8 mouse cellular contexts compared by ENCODE assay signal in the genomic region with DNA sequence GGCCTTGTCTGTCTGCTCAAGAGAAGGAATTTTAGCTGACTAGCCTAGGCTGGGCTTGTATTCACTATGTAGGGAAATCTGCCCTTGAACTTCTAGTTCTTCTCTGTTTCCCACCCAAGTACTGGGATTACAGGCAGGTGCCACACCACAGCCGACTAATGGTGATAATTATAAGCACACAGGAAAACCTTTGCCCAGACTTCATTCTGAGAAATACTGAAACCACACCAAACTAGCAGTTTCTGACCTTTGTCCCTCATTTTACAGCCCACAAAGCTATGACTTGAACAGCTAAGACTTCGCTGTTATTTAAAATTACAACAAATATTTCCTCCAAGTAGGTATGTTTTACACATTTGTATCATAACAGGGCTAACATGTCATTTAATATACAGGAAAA.
DNase-seq lines count a peak whose midpoint lies in the region; ATAC-seq and TF ChIP-seq lines count a peak whose summit lies in the region.

No protein-coding gene starts in this region.

- H3K4me2 ChIP-seq in hindbrain, embryonic 12.5 days (replicated peaks) = peak overlapping the region; percentile 80
- H3K4me2 ChIP-seq in liver, embryonic 13.5 days = peak overlapping the region; percentile 87

- no peak for TF ChIP-seq POLR2A in bone marrow macrophage, adult 2 months (IDR thresholded peaks at IDR 0.05; ENCODE audit: borderline replicate concordance, low read depth, low read length)

- no peak for DNase-seq in liver, embryonic 13.5 days
- DNase-seq in thymus, postnatal 36 days = no peak
- no peak for DNase-seq in left cerebral cortex, adult 18-20 months (ENCODE audit: low spot score in 2 of 2)
- DNase-seq in gastrocnemius, adult 18-20 months (ENCODE audit: low spot score) = no peak

- WGBS in hindbrain, embryonic 12.5 days = 46% methylated on average over 2 of the region's 2 CpGs
- WGBS in liver, embryonic 13.5 days (ENCODE audit: insufficient replicate concordance) = 30% methylated on average over 2 of the region's 2 CpGs

- no peak for TF ChIP-seq CTCF in bone marrow macrophage, adult 2 months (IDR thresholded peaks at IDR 0.05; ENCODE audit: low read depth, low read length)

- H3K4me1 ChIP-seq in erythroblast, embryonic 14.5 days (ENCODE audit: control insufficient read depth) = peaks cover 31% of the 10 kb centered on the region
- peaks cover 3% of the 10 kb centered on the region; the same call in 1 of the 2 replicates for H3K4me1 ChIP-seq in bone marrow macrophage, adult 2 months (ENCODE audit: control insufficient read depth, insufficient read depth, low read length)
- H3K4me1 ChIP-seq in hindbrain, embryonic 12.5 days = peaks cover 4% of the 10 kb centered on the region
- H3K4me1 ChIP-seq in liver, embryonic 13.5 days (replicated peaks) = peaks cover 18% of the 10 kb centered on the region

- peak overlapping the region; percentile 77 for H3K4me3 ChIP-seq in erythroblast, embryonic 14.5 days (replicated peaks)
- H3K4me3 ChIP-seq in bone marrow macrophage, adult 2 months (ENCODE audit: insufficient read depth, low read length) = peak overlapping the region; percentile 91
- peak overlapping the region; percentile 88 for H3K4me3 ChIP-seq in hindbrain, embryonic 12.5 days
- H3K4me3 ChIP-seq in liver, embryonic 13.5 days (replicated peaks) = peak overlapping the region; percentile 68

- peak overlapping the region; percentile 77; the same call in 1 of the 2 replicates for H3K9ac ChIP-seq in hindbrain, embryonic 12.5 days
- peak overlapping the region; percentile 74 for H3K9ac ChIP-seq in liver, embryonic 13.5 days

- no peak overlapping the region for H3K27ac ChIP-seq in bone marrow macrophage, adult 2 months (ENCODE audit: insufficient read depth, low read depth, low read length)
- no peak overlapping the region for H3K27ac ChIP-seq in hindbrain, embryonic 12.5 days
- no peak overlapping the region for H3K27ac ChIP-seq in liver, embryonic 13.5 days

- H3K36me3 ChIP-seq in erythroblast, embryonic 14.5 days (ENCODE audit: control insufficient read depth) = no peaks in the 10 kb centered on the region
- H3K36me3 ChIP-seq in hindbrain, embryonic 12.5 days = no peaks in the 10 kb centered on the region
- H3K36me3 ChIP-seq in liver, embryonic 13.5 days = no peaks in the 10 kb centered on the region

- 0 out of 2 replicates have a peak, but pooled peaks cover 3% of the 10 kb centered on the region for H3K9me3 ChIP-seq in erythroblast, embryonic 14.5 days (ENCODE audit: control insufficient read depth, low read length)
- no peaks in the 10 kb centered on the region for H3K9me3 ChIP-seq in hindbrain, embryonic 12.5 days (replicated peaks)
- 0 out of 2 replicates have a peak, but pooled peaks cover 3% of the 10 kb centered on the region for H3K9me3 ChIP-seq in liver, embryonic 13.5 days (replicated peaks)

- H3K27me3 ChIP-seq in erythroblast, embryonic 14.5 days (ENCODE audit: control insufficient read depth) = no peaks in the 10 kb centered on the region
- no peaks in the 10 kb centered on the region for H3K27me3 ChIP-seq in hindbrain, embryonic 12.5 days
- no peaks in the 10 kb centered on the region for H3K27me3 ChIP-seq in liver, embryonic 13.5 days

- no peak for ATAC-seq in erythroblast, adult 5-6 weeks (replicated peaks; ENCODE audit: low FRiP score, poor library complexity, severe bottlenecking)
- no peak for ATAC-seq in hindbrain, embryonic 12.5 days (ENCODE audit: low FRiP score)
- ATAC-seq in liver, embryonic 13.5 days (ENCODE audit: low read depth) = no peak
